Mouse (Mus musculus) MEL (cell line): Measurements from ENCODE around the gene Dgat2. TPM values are rescaled to one million over a fixed set of nuclear protein-coding genes. Genes with fewer than 3 reads are reported as not detected.

Source experiments
- DNase-seq: peaks from one replicate; pipeline ENCODE4 v3.0.0; 2011; ENCODE audit warnings: low read depth, low spot score
- H3K27ac ChIP-seq: 2 replicates; pipeline ENCODE4 v1.5.1; 2012; ENCODE audit warnings: low read depth, mild to moderate bottlenecking, control low read depth, low read length, moderate library complexity; ENCODE audit not compliant: control insufficient read depth
- H3K27me3 ChIP-seq, 2 experiments: fragments of 150-350 bp in 1 of 2; sonication (generic) in 1 of 2; 2 replicates each; pipeline ENCODE4 v1.6.1; 2012; ENCODE audit warnings: low read length in 2 of 2, mild to moderate bottlenecking in 2 of 2, improper control_type of control experiment in 1 of 2, moderate library complexity in 1 of 2; ENCODE audit not compliant: insufficient read depth in 2 of 2, control insufficient read depth in 1 of 2
- H3K36me3 ChIP-seq, 2 experiments: 2 replicates each; pipeline ENCODE4 v1.6.1; 2012 to 2014; ENCODE audit warnings: low read length in 2 of 2, improper control_type of control experiment in 1 of 2, inconsistent platforms in 1 of 2, mild to moderate bottlenecking in 1 of 2; ENCODE audit not compliant: insufficient read depth in 2 of 2, control insufficient read depth in 1 of 2
- H3K4me1 ChIP-seq, 2 experiments: fragments of 150-350 bp in 1 of 2; sonication (generic) in 1 of 2; 2 replicates each; pipeline ENCODE4 v1.6.1; 2012; ENCODE audit warnings: low read length in 2 of 2, improper control_type of control experiment in 1 of 2, mild to moderate bottlenecking in 1 of 2; ENCODE audit not compliant: insufficient read depth in 2 of 2, control insufficient read depth in 1 of 2
- H3K4me3 ChIP-seq, 2 experiments: fragments of 150-350 bp in 1 of 2; sonication (generic) in 1 of 2; 2 replicates each; pipeline ENCODE4 v1.5.1; 2012; ENCODE audit warnings: low read depth in 2 of 2, low read length in 2 of 2, mild to moderate bottlenecking in 2 of 2, moderate library complexity in 2 of 2, control low read depth in 1 of 2, improper control_type of control experiment in 1 of 2; ENCODE audit not compliant: control insufficient read depth in 1 of 2, insufficient read depth in 1 of 2
- H3K79me2 ChIP-seq: 2 replicates; pipeline ENCODE4 v1.6.1; 2012; ENCODE audit warnings: mild to moderate bottlenecking, low read length, moderate library complexity; ENCODE audit not compliant: control insufficient read depth, poor library complexity, insufficient read depth
- H3K9ac ChIP-seq: 2 replicates; pipeline ENCODE4 v1.6.1; 2012; ENCODE audit warnings: low read depth, mild to moderate bottlenecking, control low read depth, low read length, moderate library complexity; ENCODE audit not compliant: control insufficient read depth, poor library complexity, severe bottlenecking
- H3K9me3 ChIP-seq: fragments of 150-350 bp; sonication (generic); replicated peaks from 2 replicates; pipeline ENCODE4 v1.6.1; 2012; ENCODE audit warnings: mild to moderate bottlenecking, low read length, improper control_type of control experiment, moderate library complexity; ENCODE audit not compliant: insufficient read depth
- BHLHE40 ChIP-seq: IDR thresholded peaks from 2 replicates; pipeline ENCODE4 v1.6.1; 2012; ENCODE audit warnings: low read depth, mild to moderate bottlenecking, inconsistent platforms, low read length, improper control_type of control experiment, borderline replicate concordance
- CHD2 ChIP-seq: IDR thresholded peaks from 2 replicates; pipeline ENCODE4 v1.6.1; 2011; ENCODE audit warnings: low read length, improper control_type of control experiment
- CTCF ChIP-seq, 3 experiments: IDR thresholded peaks in 2 of 3; conservative IDR thresholded peaks in 1 of 3; 2 replicates each; pipeline ENCODE4 v1.5.1; 2011 to 2012; ENCODE audit warnings: low read length in 3 of 3, low read depth in 2 of 3, mild to moderate bottlenecking in 2 of 3, improper control_type of control experiment in 1 of 3, inconsistent platforms in 1 of 3, mixed read lengths in 1 of 3, moderate library complexity in 1 of 3; ENCODE audit not compliant: control insufficient read depth in 1 of 3, insufficient read depth in 1 of 3, poor library complexity in 1 of 3, severe bottlenecking in 1 of 3
- E2F4 ChIP-seq: IDR thresholded peaks from 2 replicates; pipeline ENCODE4 v1.6.1; 2011; ENCODE audit warnings: low read depth, low read length, improper control_type of control experiment, borderline replicate concordance
- ELF1 ChIP-seq: IDR thresholded peaks from 2 replicates; pipeline ENCODE4 v1.6.1; 2014; ENCODE audit warnings: low read depth, mild to moderate bottlenecking, inconsistent platforms, low read length, improper control_type of control experiment, moderate library complexity
- ETS1 ChIP-seq: IDR thresholded peaks from 2 replicates; pipeline ENCODE4 v1.6.1; 2012; ENCODE audit warnings: low read depth, mild to moderate bottlenecking, inconsistent platforms, low read length, improper control_type of control experiment, moderate library complexity
- GABPA ChIP-seq: IDR thresholded peaks from 2 replicates; pipeline ENCODE4 v1.6.1; 2012; ENCODE audit warnings: low read depth, mild to moderate bottlenecking, inconsistent platforms, low read length, improper control_type of control experiment, moderate library complexity
- JUND ChIP-seq: IDR thresholded peaks from 2 replicates; pipeline ENCODE4 v1.6.1; 2011; ENCODE audit warnings: low read depth, mild to moderate bottlenecking, improper control_type of control experiment, low read length
- KAT2A ChIP-seq: conservative IDR thresholded peaks from 2 replicates; pipeline ENCODE4 v1.6.1; 2012; ENCODE audit warnings: low read depth, low read length, improper control_type of control experiment, inconsistent platforms
- MAFK ChIP-seq: IDR thresholded peaks from 2 replicates; pipeline ENCODE4 v1.6.1; 2011; ENCODE audit warnings: low read depth, mild to moderate bottlenecking, low read length, improper control_type of control experiment, borderline replicate concordance
- MAX ChIP-seq: IDR thresholded peaks from 2 replicates; pipeline ENCODE4 v1.6.1; 2011; ENCODE audit warnings: low read length, improper control_type of control experiment
- MAZ ChIP-seq: IDR thresholded peaks from 2 replicates; pipeline ENCODE4 v1.6.1; 2012; ENCODE audit warnings: low read depth, mild to moderate bottlenecking, inconsistent platforms, low read length, improper control_type of control experiment
- MEF2A ChIP-seq: IDR thresholded peaks from 2 replicates; pipeline ENCODE4 v1.6.1; 2014; ENCODE audit warnings: low read depth, mild to moderate bottlenecking, inconsistent platforms, low read length, improper control_type of control experiment; ENCODE audit not compliant: poor library complexity, insufficient replicate concordance, severe bottlenecking; ENCODE audit errors: extremely low read depth
- MYB ChIP-seq: IDR thresholded peaks from 2 replicates; pipeline ENCODE4 v1.6.1; 2011; ENCODE audit warnings: mild to moderate bottlenecking, low read depth, low read length, improper control_type of control experiment
- NRF1 ChIP-seq: IDR thresholded peaks from 2 replicates; pipeline ENCODE4 v1.6.1; 2014; ENCODE audit warnings: low read depth, mild to moderate bottlenecking, inconsistent platforms, low read length, improper control_type of control experiment, moderate library complexity; ENCODE audit not compliant: poor library complexity, insufficient read depth, severe bottlenecking
- POLR2AphosphoS5 ChIP-seq: IDR thresholded peaks from 2 replicates; pipeline ENCODE4 v1.6.1; 2012; ENCODE audit warnings: low read depth, borderline replicate concordance, mild to moderate bottlenecking, inconsistent platforms, low read length, moderate library complexity, mixed read lengths
- RAD21 ChIP-seq: IDR thresholded peaks from 2 replicates; pipeline ENCODE4 v1.6.1; 2011; ENCODE audit warnings: mild to moderate bottlenecking, low read depth, low read length, improper control_type of control experiment
- SMC3 ChIP-seq: IDR thresholded peaks from 2 replicates; pipeline ENCODE4 v1.6.1; 2011; ENCODE audit warnings: low read depth, low read length, improper control_type of control experiment
- TAL1 ChIP-seq: IDR thresholded peaks from 2 replicates; pipeline ENCODE4 v1.6.1; 2012; ENCODE audit warnings: mild to moderate bottlenecking, inconsistent platforms, low read length, moderate library complexity, mixed read lengths
- TBP ChIP-seq: IDR thresholded peaks from 2 replicates; pipeline ENCODE4 v1.8.0; 2011; ENCODE audit warnings: low read depth, low read length, improper control_type of control experiment
- TCF12 ChIP-seq: IDR thresholded peaks from 2 replicates; pipeline ENCODE4 v1.6.1; 2014; ENCODE audit warnings: low read depth, mild to moderate bottlenecking, inconsistent platforms, low read length, improper control_type of control experiment, moderate library complexity
- USF1 ChIP-seq: IDR thresholded peaks from 2 replicates; pipeline ENCODE4 v1.6.1; 2014; ENCODE audit warnings: low read depth, mild to moderate bottlenecking, inconsistent platforms, low read length, improper control_type of control experiment, moderate library complexity
- USF2 ChIP-seq, 2 experiments: IDR thresholded peaks; 2 replicates each; pipeline ENCODE4 v1.6.1; 2011 to 2012; ENCODE audit warnings: improper control_type of control experiment in 2 of 2, low read length in 2 of 2, borderline replicate concordance in 1 of 2, inconsistent platforms in 1 of 2, low read depth in 1 of 2, mild to moderate bottlenecking in 1 of 2; ENCODE audit not compliant: insufficient read depth in 1 of 2
- ZC3H11A ChIP-seq: IDR thresholded peaks from 2 replicates; pipeline ENCODE4 v1.6.1; 2012; ENCODE audit warnings: low read depth, mild to moderate bottlenecking, inconsistent platforms, low read length, improper control_type of control experiment
- ZKSCAN1 ChIP-seq: IDR thresholded peaks from 2 replicates; pipeline ENCODE4 v1.6.1; 2012; ENCODE audit warnings: low read depth, mild to moderate bottlenecking, inconsistent platforms, low read length, improper control_type of control experiment, moderate library complexity
- ZMIZ1 ChIP-seq: IDR thresholded peaks from 2 replicates; pipeline ENCODE4 v1.6.1; 2012; ENCODE audit warnings: low read depth, mild to moderate bottlenecking, inconsistent platforms, low read length, improper control_type of control experiment, moderate library complexity
- ZNF384 ChIP-seq: IDR thresholded peaks from 2 replicates; pipeline ENCODE4 v1.6.1; 2012; ENCODE audit warnings: low read depth, mild to moderate bottlenecking, inconsistent platforms, low read length, improper control_type of control experiment
- polyA plus RNA-seq, 2 experiments: library from polyadenylated mRNA; stranded (reverse) in 1 of 2; unstranded in 1 of 2; fragments of >175 nt in 1 of 2; fragments of >200 nt in 1 of 2; gene quantifications; 2 replicates each; pipeline versions ENCODE4 v1.2.1 to v1.2.4; 2012; ENCODE audit warnings: low replicate concordance in 2 of 2, low read depth in 1 of 2; ENCODE audit not compliant: insufficient read length in 2 of 2, insufficient read depth in 1 of 2, missing spikeins in 1 of 2
- total RNA-seq: library from RNA; depleted of rRNA; stranded (reverse); fragments of 300-350 nt; gene quantifications from 2 replicates; pipeline ENCODE4 v1.2.3, GENCODE M21; 2012

The Dgat2 gene
- total and polyA plus RNA-seq, 3 experiments, result 4.1 to 7.7 TPM; not detected in 1

DNA sequence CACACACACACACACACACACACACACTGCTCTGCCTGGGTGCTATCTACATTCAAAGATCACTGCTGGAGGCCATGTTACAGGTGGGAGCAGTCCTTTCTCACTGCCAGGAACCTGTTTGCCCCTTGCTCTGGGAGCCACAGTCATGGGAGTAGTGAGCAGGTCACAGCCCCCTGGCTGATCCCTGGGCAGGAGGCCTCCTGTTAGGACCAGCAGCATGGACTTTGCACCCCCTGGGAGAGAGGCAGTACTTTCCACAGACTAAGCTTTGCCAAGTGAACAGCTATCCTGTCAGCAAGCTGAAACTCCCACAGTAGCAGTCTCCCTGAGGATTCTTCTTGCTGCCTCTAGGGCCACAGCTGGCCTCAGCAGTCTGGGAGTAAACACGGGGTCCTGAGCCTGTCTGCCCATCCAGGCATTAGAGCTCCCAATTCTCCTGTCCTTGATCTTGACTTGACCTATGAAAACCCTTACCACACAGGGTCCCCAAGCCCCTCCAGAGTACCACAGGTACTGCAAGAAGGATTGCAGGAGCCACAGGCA lies 42.2 kb upstream of the Dgat2 start:
- H3K27ac ChIP-seq, result no peak overlapping the region
- no peak overlapping the region for H3K4me3 ChIP-seq
- H3K4me1 ChIP-seq, result no peaks in the 10 kb centered on the region
- TF ChIP-seq JUND (no peak), NRF1 (no peak), ZNF384 (no peak), E2F4 (no peak), ELF1 (no peak), USF1 (no peak), MEF2A (no peak), TCF12 (no peak), MAZ (no peak), KAT2A (no peak)
- H3K27me3 ChIP-seq, result peaks cover 0 to 4% of the 10 kb centered on the region in 2 experiments; a peak in 2 of 4 replicates
- H3K36me3 ChIP-seq, result no peaks in the 10 kb centered on the region
- H3K79me2 ChIP-seq, result no peaks in the 10 kb centered on the region
- no peak for DNase-seq
- no peaks in the 10 kb centered on the region for H3K9me3 ChIP-seq
- no peak overlapping the region for H3K9ac ChIP-seq

DNA sequence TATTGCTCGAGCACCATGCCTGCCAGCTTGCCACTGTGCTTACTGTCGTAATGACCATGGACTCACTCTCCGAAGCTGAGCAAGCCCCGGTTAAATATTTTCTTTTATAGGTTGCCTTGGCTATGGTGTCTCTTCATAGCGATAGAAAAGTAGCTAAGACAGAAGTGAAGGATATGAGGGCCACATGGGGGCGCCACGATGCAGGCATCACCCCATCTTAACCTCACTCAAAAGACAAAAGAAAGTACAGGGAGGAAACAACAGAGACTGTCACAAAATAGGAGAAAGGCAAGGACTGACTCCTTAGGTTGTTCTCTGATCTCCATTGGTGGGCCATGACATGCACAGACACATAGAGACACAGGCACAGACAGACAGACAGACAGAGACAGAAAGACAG lies 41.7 kb upstream of the Dgat2 start:
- no peaks in the 10 kb centered on the region for H3K4me1 ChIP-seq
- peak; percentile 33 for DNase-seq
- no peaks in the 10 kb centered on the region for H3K36me3 ChIP-seq
- TF ChIP-seq MAFK (no peak), ELF1 (no peak), JUND (no peak), TAL1 (no peak), SMC3 (peak; percentile 30; the same call in 1 of the 2 replicates), RAD21 (peak; percentile 32), CTCF (IDR thresholded peaks at IDR 0.05 in 2 of 3, conservative IDR thresholded peaks at IDR 0.05 in 1 of 3; ENCODE audit: control insufficient read depth in 1 of 3, insufficient read depth in 1 of 3, low read depth in 2 of 3, low read length in 3 of 3, poor library complexity in 1 of 3, severe bottlenecking in 1 of 3) (peak; percentile 14 to 68 (median 49); a peak in 5 of 6 replicates), ZKSCAN1 (no peak), BHLHE40 (no peak), ZC3H11A (no peak), MAZ (no peak), ETS1 (no peak), USF2 (IDR thresholded peaks at IDR 0.05; ENCODE audit: borderline replicate concordance in 1 of 2, insufficient read depth in 1 of 2, low read depth in 1 of 2, low read length in 2 of 2) (no peak), ZMIZ1 (no peak), TBP (no peak), MYB (no peak), MAX (no peak), CHD2 (no peak), POLR2AphosphoS5 (no peak), MEF2A (no peak), ZNF384 (no peak), GABPA (no peak)
- no peaks in the 10 kb centered on the region for H3K9me3 ChIP-seq
- H3K79me2 ChIP-seq, result no peaks in the 10 kb centered on the region
- H3K4me3 ChIP-seq, result no peak overlapping the region
- H3K27me3 ChIP-seq, result peaks cover 0 to 4% of the 10 kb centered on the region in 2 experiments; a peak in 2 of 4 replicates
- no peak overlapping the region for H3K9ac ChIP-seq
- H3K27ac ChIP-seq, result no peak overlapping the region
